Mouse (Mus musculus): Measurements from ENCODE around the gene St6galnac3.

- TF ChIP-seq POLR2A (IDR thresholded peaks at IDR 0.05; ENCODE audit: insufficient read depth, low read depth, low read length) (no peak), CTCF (IDR thresholded peaks at IDR 0.05) (no peak)
These were observed 13.4 kb upstream of the St6galnac3 start for GRCm38 (mm10) chr3:153738421-153738820.
